Mouse (Mus musculus): ENCODE measurements around the gene Endou. TPM values are rescaled to one million over a fixed set of nuclear protein-coding genes. Genes with fewer than 3 reads are reported as not detected.

The Endou gene
- polyA plus RNA-seq, 1 experiment from 2014 or later, result not detected

DNA sequence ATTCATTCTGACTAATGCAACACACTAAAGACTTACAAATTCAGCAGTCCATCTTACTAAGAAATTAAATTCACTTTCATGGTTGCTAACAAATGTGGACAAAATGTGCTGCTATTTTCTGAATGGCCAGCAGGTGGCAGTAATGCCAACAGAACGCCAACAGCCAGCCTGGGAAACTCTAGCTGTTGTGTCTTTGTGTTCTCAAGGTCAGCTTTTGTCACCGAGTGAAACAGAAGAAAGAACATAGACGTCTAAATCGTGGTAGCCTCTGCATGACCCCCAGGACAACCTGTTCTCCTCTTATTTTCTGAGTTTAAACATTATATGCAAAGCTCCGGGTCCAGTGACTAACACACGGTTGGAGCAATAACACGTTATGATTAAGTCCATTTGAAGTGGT, 63.7 kb downstream of the Endou start:
- no peak; the same call in 1 of the 2 replicates for ATAC-seq (replicated peaks; ENCODE audit: low FRiP score)
- DNase-seq (ENCODE audit: low spot score), result peak; percentile 86
- H3K4me1 ChIP-seq (replicated peaks; ENCODE audit: control insufficient read depth, insufficient read depth, low read length), result no peaks in the 10 kb centered on the region
- H3K9ac ChIP-seq (ENCODE audit: low read length), result no peak overlapping the region
- 38% methylated on average over 7 of the region's 7 CpGs for WGBS
- H3K4me2 ChIP-seq (ENCODE audit: low read depth, low read length, severe bottlenecking), result no peak overlapping the region
- no peak overlapping the region for H3K27ac ChIP-seq (ENCODE audit: low read depth, low read length)
- no peaks in the 10 kb centered on the region for H3K27me3 ChIP-seq (ENCODE audit: control insufficient read depth, insufficient read depth, low read length)
- H3K9me3 ChIP-seq (ENCODE audit: control insufficient read depth, low read length), result no peaks in the 10 kb centered on the region
- no peaks in the 10 kb centered on the region for H3K36me3 ChIP-seq (ENCODE audit: control insufficient read depth, insufficient read depth, low read length)
- H3K4me3 ChIP-seq (ENCODE audit: low read depth, low read length), result no peak overlapping the region

DNA sequence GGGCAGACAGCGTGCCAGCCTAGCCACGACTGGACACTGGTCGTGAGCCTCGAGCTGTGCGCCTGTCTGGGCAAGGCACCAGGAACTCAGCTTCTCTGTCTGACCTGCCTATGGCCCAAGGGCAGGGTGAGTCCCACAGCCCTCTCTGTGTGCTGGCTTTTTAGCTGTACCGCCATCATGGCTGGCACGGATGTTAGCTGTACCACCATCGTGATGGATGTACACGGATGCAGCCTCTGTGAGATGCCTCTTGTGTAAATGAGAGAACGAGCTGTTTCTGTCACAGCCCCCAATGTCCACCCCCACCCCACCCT, 64.7 kb downstream of the Endou start:
- Histone ChIP-seq H3K4me3 (ENCODE audit: low read depth, low read length) (no peak overlapping the region), H3K9ac (ENCODE audit: low read length) (no peak overlapping the region), H3K36me3 (ENCODE audit: control insufficient read depth, insufficient read depth, low read length) (no peaks in the 10 kb centered on the region), H3K4me1 (replicated peaks; ENCODE audit: control insufficient read depth, insufficient read depth, low read length) (no peaks in the 10 kb centered on the region), H3K9me3 (ENCODE audit: control insufficient read depth, low read length) (no peaks in the 10 kb centered on the region), H3K27ac (ENCODE audit: low read depth, low read length) (no peak overlapping the region), H3K27me3 (ENCODE audit: control insufficient read depth, insufficient read depth, low read length) (no peaks in the 10 kb centered on the region), H3K4me2 (ENCODE audit: low read depth, low read length, severe bottlenecking) (no peak overlapping the region)
- ATAC-seq (replicated peaks; ENCODE audit: low FRiP score), result no peak
- 92% methylated on average over 10 of the region's 10 CpGs for WGBS
- no peak for DNase-seq (ENCODE audit: low spot score)

DNA sequence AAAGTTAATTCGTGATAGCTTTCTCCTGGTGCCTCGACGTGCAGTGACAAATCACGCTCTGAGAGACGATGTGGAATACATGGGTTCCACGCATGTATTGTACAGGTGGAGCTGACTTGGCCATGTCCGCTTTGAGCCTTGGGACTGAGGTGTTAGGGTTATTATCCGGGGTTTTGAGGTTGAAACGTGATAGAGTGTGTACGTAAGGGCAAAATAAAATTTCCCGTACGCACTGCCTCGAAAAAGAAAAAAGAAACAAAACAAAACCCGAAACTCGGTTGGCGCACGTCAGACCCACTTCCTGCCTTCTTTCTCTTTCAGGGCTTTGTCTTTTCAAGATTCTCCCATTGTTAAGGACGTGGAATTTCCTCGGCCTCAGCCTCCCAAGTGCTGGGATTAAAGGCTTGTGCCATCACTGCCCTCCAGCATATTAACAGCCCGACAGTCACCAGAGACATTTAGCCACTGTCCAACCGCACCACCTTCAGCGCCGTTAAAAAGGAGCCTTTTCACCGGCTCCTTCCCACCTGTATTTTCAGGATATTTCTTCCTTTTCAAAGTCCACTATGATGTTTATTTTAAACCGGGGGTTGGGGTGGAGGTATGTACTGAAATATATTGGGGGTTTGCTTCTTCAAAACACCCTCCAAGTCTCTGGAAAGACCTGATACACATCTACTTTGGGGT, 65.2 kb downstream of the Endou start:
- H3K9ac ChIP-seq (ENCODE audit: low read length), result no peak overlapping the region
- H3K9me3 ChIP-seq (ENCODE audit: control insufficient read depth, low read length), result no peaks in the 10 kb centered on the region
- H3K4me2 ChIP-seq (ENCODE audit: low read depth, low read length, severe bottlenecking), result no peak overlapping the region
- H3K27ac ChIP-seq (ENCODE audit: low read depth, low read length), result no peak overlapping the region
- H3K4me3 ChIP-seq (ENCODE audit: low read depth, low read length), result no peak overlapping the region
- no peaks in the 10 kb centered on the region for H3K36me3 ChIP-seq (ENCODE audit: control insufficient read depth, insufficient read depth, low read length)
- WGBS, result 75% methylated on average over 25 of the region's 25 CpGs
- H3K4me1 ChIP-seq (replicated peaks; ENCODE audit: control insufficient read depth, insufficient read depth, low read length), result no peaks in the 10 kb centered on the region
- ATAC-seq (replicated peaks; ENCODE audit: low FRiP score) (no peak), DNase-seq (ENCODE audit: low spot score) (no peak)
- H3K27me3 ChIP-seq (ENCODE audit: control insufficient read depth, insufficient read depth, low read length), result no peaks in the 10 kb centered on the region

DNA sequence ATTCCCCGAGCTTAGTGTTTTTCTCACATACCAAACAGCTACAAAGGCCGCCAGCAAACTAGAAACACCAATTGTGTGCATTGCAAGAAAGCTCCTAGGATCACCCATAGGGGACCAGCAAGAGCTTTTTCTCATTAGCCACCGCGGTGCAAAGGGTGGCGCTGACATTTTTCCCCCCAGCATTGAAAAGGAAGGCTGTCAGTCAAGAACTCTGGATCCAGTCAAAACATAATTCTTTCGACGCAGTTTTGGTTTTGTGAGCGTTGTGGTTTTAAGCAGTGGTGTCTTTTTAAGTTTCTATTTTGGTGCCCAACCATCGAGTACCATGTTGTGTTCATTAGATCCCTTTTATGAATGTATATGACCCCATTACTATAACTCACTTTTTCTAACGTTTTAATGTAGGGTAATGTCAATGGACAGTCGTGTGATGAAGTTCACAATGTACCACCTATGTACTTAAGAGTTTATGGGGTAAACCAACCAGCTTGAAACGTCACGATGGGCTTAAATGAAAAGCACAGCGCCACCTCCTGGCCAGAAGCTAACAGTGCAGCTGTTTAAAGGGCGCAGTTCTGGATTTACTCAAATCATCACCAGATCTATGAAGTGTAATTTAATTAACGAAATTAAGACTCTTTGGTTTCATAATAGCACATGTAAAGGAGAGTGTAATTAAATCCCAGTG, 66.0 kb downstream of the Endou start:
- H3K27ac ChIP-seq (ENCODE audit: low read depth, low read length), result no peak overlapping the region
- no peak for ATAC-seq (replicated peaks; ENCODE audit: low FRiP score)
- no peak overlapping the region for H3K4me3 ChIP-seq (ENCODE audit: low read depth, low read length)
- H3K27me3 ChIP-seq (ENCODE audit: control insufficient read depth, insufficient read depth, low read length), result no peaks in the 10 kb centered on the region
- DNase-seq (ENCODE audit: low spot score), result no peak
- 64% methylated on average over 16 of the region's 16 CpGs for WGBS
- H3K4me2 ChIP-seq (ENCODE audit: low read depth, low read length, severe bottlenecking), result no peak overlapping the region
- H3K36me3 ChIP-seq (ENCODE audit: control insufficient read depth, insufficient read depth, low read length), result no peaks in the 10 kb centered on the region
- H3K9ac ChIP-seq (ENCODE audit: low read length), result no peak overlapping the region
- H3K4me1 ChIP-seq (replicated peaks; ENCODE audit: control insufficient read depth, insufficient read depth, low read length), result no peaks in the 10 kb centered on the region
- no peaks in the 10 kb centered on the region for H3K9me3 ChIP-seq (ENCODE audit: control insufficient read depth, low read length)

DNA sequence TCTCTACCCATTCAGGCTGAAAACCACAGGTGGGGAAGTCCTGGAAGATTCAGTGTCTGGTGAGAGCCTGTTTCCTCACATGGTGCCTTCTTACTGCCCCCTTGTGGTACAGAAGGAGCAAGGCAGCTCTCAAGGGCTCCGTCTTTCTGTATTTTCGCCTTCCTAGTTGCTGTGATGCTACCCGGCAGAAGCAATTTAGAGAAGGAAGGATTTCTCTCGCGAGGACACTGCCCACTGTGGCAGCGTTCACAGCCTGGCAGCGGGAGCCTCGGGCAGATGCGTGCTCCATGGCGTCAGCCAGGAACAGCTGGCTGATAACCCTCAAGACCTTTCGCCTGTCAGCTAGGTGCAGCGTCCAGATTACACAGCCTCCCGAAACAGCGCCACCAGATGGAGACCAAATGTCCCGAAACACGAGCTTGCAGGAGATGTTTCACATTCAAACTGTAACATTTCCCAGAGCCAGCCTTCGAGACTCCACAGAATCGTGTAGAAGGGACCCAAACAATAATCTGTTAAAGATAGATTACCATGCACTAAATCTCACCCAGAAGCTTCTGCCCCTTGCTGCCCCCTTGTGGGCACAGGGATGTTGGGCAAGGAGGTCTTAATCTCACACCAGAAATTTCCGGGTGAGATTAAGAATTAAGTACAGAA, 67.3 kb downstream of the Endou start:
- DNase-seq (ENCODE audit: low spot score) (peak; percentile 82), ATAC-seq (replicated peaks; ENCODE audit: low FRiP score) (peak; percentile 71)
- no peak overlapping the region for H3K27ac ChIP-seq (ENCODE audit: low read depth, low read length)
- 10% methylated on average over 19 of the region's 19 CpGs for WGBS
- H3K27me3 ChIP-seq (ENCODE audit: control insufficient read depth, insufficient read depth, low read length), result no peaks in the 10 kb centered on the region
- H3K9me3 ChIP-seq (ENCODE audit: control insufficient read depth, low read length), result no peaks in the 10 kb centered on the region
- H3K4me3 ChIP-seq (ENCODE audit: low read depth, low read length), result peak overlapping the region; percentile 35
- H3K4me2 ChIP-seq (ENCODE audit: low read depth, low read length, severe bottlenecking), result peak overlapping the region; percentile 70
- H3K9ac ChIP-seq (ENCODE audit: low read length), result peak overlapping the region; percentile 48
- no peaks in the 10 kb centered on the region for H3K4me1 ChIP-seq (replicated peaks; ENCODE audit: control insufficient read depth, insufficient read depth, low read length)
- H3K36me3 ChIP-seq (ENCODE audit: control insufficient read depth, insufficient read depth, low read length), result no peaks in the 10 kb centered on the region

Other genes with a start within 250 kb of the Endou start
- gene Rpap3, start 25.5 kb downstream of the Endou start, polyA plus RNA-seq (2014; fragmentation: Nextera tagmentation; extraction: Ambion mirVana), result 47.8 and 48.5 TPM in 2 replicates
- gene Rapgef3, start 36.6 kb upstream of the Endou start, polyA plus RNA-seq (2014; fragmentation: Nextera tagmentation; extraction: Ambion mirVana), result 4.8 and 5.5 TPM in 2 replicates
- gene Slc48a1, start 47.2 kb upstream of the Endou start, polyA plus RNA-seq (2014; fragmentation: Nextera tagmentation; extraction: Ambion mirVana), result 32.1 and 32.9 TPM in 2 replicates
- 23.9 and 26.4 TPM in 2 replicates for gene Hdac7, start 113.2 kb upstream of the Endou start, polyA plus RNA-seq (2014; fragmentation: Nextera tagmentation; extraction: Ambion mirVana)
- 0.17 and 0.33 TPM in 2 replicates for gene Vdr, start 179.3 kb upstream of the Endou start, polyA plus RNA-seq (2014; fragmentation: Nextera tagmentation; extraction: Ambion mirVana)
- 44.5 and 47.8 TPM in 2 replicates for gene Tmem106c, start 232.9 kb upstream of the Endou start, polyA plus RNA-seq (2014; fragmentation: Nextera tagmentation; extraction: Ambion mirVana)